Mouse (Mus musculus) liver, embryonic 14.5 days (tissue): ENCODE data around the gene Ccdc77. TPM values are rescaled to one million over a fixed set of nuclear protein-coding genes. Genes with fewer than 3 reads are reported as not detected.

Experiments used
- ATAC-seq: fragments of 200-750 bp; cut with Nextera tagmentation; 2 replicates; pipeline ENCODE4 v1.8.0; 2017; ENCODE audit warnings: moderate number of reproducible peaks, mild to moderate bottlenecking, moderate library complexity; ENCODE audit not compliant: insufficient read depth
- DNase-seq, 3 experiments: peaks; one replicate each; pipeline ENCODE4 v3.0.0-alpha.2; 2012 to 2013; ENCODE audit warnings: low read depth in 3 of 3, low spot score in 3 of 3
- H3K27ac ChIP-seq: fragments of 300-500 bp; sonication (generic); 2 replicates; pipeline ENCODE4 v1.5.1; 2014; ENCODE audit warnings: moderate library complexity, mild to moderate bottlenecking, control low read depth, inconsistent platforms
- H3K27me3 ChIP-seq: fragments of 300-500 bp; sonication (generic); 2 replicates; pipeline ENCODE4 v1.6.1; 2014; ENCODE audit warnings: mild to moderate bottlenecking, low read length, moderate library complexity; ENCODE audit not compliant: control insufficient read depth, insufficient read depth
- H3K36me3 ChIP-seq: fragments of 300-500 bp; sonication (generic); replicated peaks from 2 replicates; pipeline ENCODE4 v1.6.1; 2014; ENCODE audit warnings: low read depth; ENCODE audit not compliant: control insufficient read depth, insufficient read depth
- H3K4me1 ChIP-seq, 2 experiments: fragments of 200-500 bp in 1 of 2; fragments of 300-500 bp in 1 of 2; sonication (generic) in 1 of 2; replicated peaks; 2 replicates each; pipeline ENCODE4 v1.6.1; 2012 to 2014; ENCODE audit warnings: antibody characterized with exemption in 1 of 2, inconsistent platforms in 1 of 2, low read length in 1 of 2; ENCODE audit not compliant: control insufficient read depth in 2 of 2, insufficient read depth in 2 of 2
- H3K4me2 ChIP-seq: fragments of 300-500 bp; sonication (generic); 2 replicates; pipeline ENCODE4 v1.6.1; 2014; ENCODE audit warnings: low read depth, mild to moderate bottlenecking, control low read depth, moderate library complexity
- H3K4me3 ChIP-seq, 2 experiments: fragments of 200-500 bp in 1 of 2; fragments of 300-500 bp in 1 of 2; sonication (generic) in 1 of 2; 2 replicates each; pipeline ENCODE4 v1.5.1; 2012 to 2014; ENCODE audit warnings: low read depth in 2 of 2, low read length in 2 of 2, mild to moderate bottlenecking in 2 of 2, control low read depth in 1 of 2, inconsistent platforms in 1 of 2, moderate library complexity in 1 of 2; ENCODE audit not compliant: insufficient read depth in 1 of 2
- H3K9ac ChIP-seq: fragments of 300-500 bp; sonication (generic); replicated peaks from 2 replicates; pipeline ENCODE4 v1.6.1; 2014; ENCODE audit warnings: mild to moderate bottlenecking, control low read depth, moderate library complexity
- H3K9me3 ChIP-seq: fragments of 300-500 bp; sonication (generic); 2 replicates; pipeline ENCODE4 v1.6.1; 2016; ENCODE audit warnings: low read length, mixed read lengths; ENCODE audit not compliant: control insufficient read depth
- CTCF ChIP-seq: IDR thresholded peaks from 2 replicates; pipeline ENCODE4 v1.5.1; 2016; ENCODE audit warnings: antibody characterized with exemption, low read depth, control low read depth
- EP300 ChIP-seq: IDR thresholded peaks from 2 replicates; pipeline ENCODE4 v1.6.1; 2016; ENCODE audit warnings: antibody characterized with exemption, low read depth
- WGBS: fragments of 180-500 bp; shearing (Covaris S2); extraction: QIAGEN DNeasy Blood & Tissue Kit; methylation state at CpG from one replicate; pipeline ENCODE4 v1.1.7; 2014; ENCODE audit not compliant: insufficient replicate concordance; 5-methylcytosine and 5-hydroxymethylcytosine counted together
- polyA plus RNA-seq, 2 experiments: library from polyadenylated mRNA; depleted of rRNA in 1 of 2; stranded (reverse) in 1 of 2; unstranded in 1 of 2; fragments of >200 nt; fragmentation: Nextera tagmentation in 1 of 2; extraction: Ambion mirVana in 1 of 2; gene quantifications; 2 replicates each; pipeline versions ENCODE4 v1.2.1 to v1.2.3; 2012 to 2014

Gene Ccdc77
- polyA plus RNA-seq, 2 experiments, result 11.4 to 14.1 TPM

DNA sequence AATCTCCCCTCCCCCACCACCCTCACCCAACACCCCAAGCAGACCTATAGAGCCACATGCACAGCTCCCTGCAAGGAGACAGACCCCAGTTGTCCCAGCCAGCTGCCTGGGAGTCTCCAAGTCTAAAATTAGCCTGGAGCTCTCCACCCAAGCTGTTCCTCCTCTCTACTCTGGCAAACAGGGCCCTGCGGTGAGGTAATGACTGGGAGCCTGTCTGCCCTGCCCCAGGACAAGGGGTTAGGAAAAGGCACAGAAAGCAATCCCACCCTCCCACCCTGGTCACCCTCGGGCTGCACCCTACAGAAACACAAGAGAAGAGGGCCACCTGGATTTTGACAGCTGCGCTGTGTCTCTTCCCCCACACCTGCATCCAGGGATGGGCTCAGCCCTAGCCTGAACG lies 89.3 kb downstream of the Ccdc77 start:
- no peaks in the 10 kb centered on the region for H3K9me3 ChIP-seq
- H3K27ac ChIP-seq, result no peak overlapping the region
- TF ChIP-seq CTCF (no peak), EP300 (no peak)
- no peaks in the 10 kb centered on the region for H3K27me3 ChIP-seq
- 44% methylated on average over 4 of the region's 4 CpGs for WGBS
- ATAC-seq, result no peak
- no peak overlapping the region for H3K4me2 ChIP-seq
- H3K9ac ChIP-seq, result no peak overlapping the region
- H3K4me3 ChIP-seq, result no peak overlapping the region
- no peak for DNase-seq
- H3K36me3 ChIP-seq, result no peaks in the 10 kb centered on the region
- no peaks in the 10 kb centered on the region for H3K4me1 ChIP-seq

Other genes with a start within 250 kb of the Ccdc77 start
- not detected in 2 replicates for gene D330020A13Rik, start 70.0 kb downstream of the Ccdc77 start, polyA plus RNA-seq (2012; rRNA removed)
- not detected in 2 replicates for gene D330020A13Rik, start 70.0 kb downstream of the Ccdc77 start, polyA plus RNA-seq (2014; fragmentation: Nextera tagmentation; extraction: Ambion mirVana)
- 0.11 and 0.13 TPM in 2 replicates for gene B4galnt3, start 69.8 kb downstream of the Ccdc77 start, polyA plus RNA-seq (2012; rRNA removed)
- gene B4galnt3, start 69.8 kb downstream of the Ccdc77 start, polyA plus RNA-seq (2014; fragmentation: Nextera tagmentation; extraction: Ambion mirVana), result 0.06 and 0.18 TPM in 2 replicates
- gene Kdm5a, start 250 bp downstream of the Ccdc77 start, polyA plus RNA-seq (2012; rRNA removed), result 2.7 and 3.8 TPM in 2 replicates
- gene Kdm5a, start 250 bp downstream of the Ccdc77 start, polyA plus RNA-seq (2014; fragmentation: Nextera tagmentation; extraction: Ambion mirVana), result 16.6 and 17.6 TPM in 2 replicates
- 6.0 and 6.2 TPM in 2 replicates for gene Il17ra, start 98.9 kb upstream of the Ccdc77 start, polyA plus RNA-seq (2012; rRNA removed)
- 3.6 TPM in 2 replicates for gene Il17ra, start 98.9 kb upstream of the Ccdc77 start, polyA plus RNA-seq (2014; fragmentation: Nextera tagmentation; extraction: Ambion mirVana)
- gene Tmem121b, start 129.4 kb upstream of the Ccdc77 start, polyA plus RNA-seq (2012; rRNA removed), result 0.01 and 0.04 TPM in 2 replicates
- gene Tmem121b, start 129.4 kb upstream of the Ccdc77 start, polyA plus RNA-seq (2014; fragmentation: Nextera tagmentation; extraction: Ambion mirVana), result 0.04 TPM in 1 of 2 replicates, not detected in the other
- gene Hdhd5, start 166.9 kb upstream of the Ccdc77 start, polyA plus RNA-seq (2012; rRNA removed), result 8.4 and 8.8 TPM in 2 replicates
- gene Hdhd5, start 166.9 kb upstream of the Ccdc77 start, polyA plus RNA-seq (2014; fragmentation: Nextera tagmentation; extraction: Ambion mirVana), result 5.6 and 6.1 TPM in 2 replicates